Mouse (Mus musculus) stomach, embryonic 14.5 days (tissue): ENCODE measurements around the gene Crtam. TPM values are rescaled to one million over a fixed set of nuclear protein-coding genes. Genes with fewer than 3 reads are reported as not detected.

Experiments
- ATAC-seq: fragments of 200-750 bp; cut with Nextera tagmentation; 2 replicates; pipeline ENCODE4 v1.8.0; 2017; ENCODE audit warnings: low read depth, moderate TSS enrichment; ENCODE audit not compliant: insufficient number of reproducible peaks, insufficient read depth, low FRiP score
- H3K27ac ChIP-seq: fragments of 300-500 bp; sonication (generic); 2 replicates; pipeline ENCODE4 v1.5.1; 2014; ENCODE audit warnings: mild to moderate bottlenecking, low read length, moderate library complexity, mixed read lengths
- H3K27me3 ChIP-seq: fragments of 300-500 bp; sonication (generic); 2 replicates; pipeline ENCODE4 v1.6.1; 2014; ENCODE audit warnings: low read length, control low read depth, mixed read lengths; ENCODE audit not compliant: control insufficient read depth, insufficient read depth
- H3K36me3 ChIP-seq: fragments of 300-500 bp; sonication (generic); 2 replicates; pipeline ENCODE4 v1.6.1; 2014; ENCODE audit warnings: mild to moderate bottlenecking, control low read depth, low read length, moderate library complexity, mixed read lengths; ENCODE audit not compliant: control insufficient read depth, insufficient read depth
- H3K4me1 ChIP-seq: fragments of 300-500 bp; sonication (generic); 2 replicates; pipeline ENCODE4 v1.6.1; 2014; ENCODE audit warnings: low read length, control low read depth, mixed read lengths; ENCODE audit not compliant: control insufficient read depth, insufficient read depth
- H3K4me2 ChIP-seq: fragments of 300-500 bp; sonication (generic); replicated peaks from 2 replicates; pipeline ENCODE4 v1.6.1; 2014; ENCODE audit warnings: low read depth, low read length, control low read depth
- H3K4me3 ChIP-seq: fragments of 300-500 bp; sonication (generic); 2 replicates; pipeline ENCODE4 v1.5.1; 2014; ENCODE audit warnings: low read depth, low read length, control low read depth
- H3K9ac ChIP-seq: fragments of 300-500 bp; sonication (generic); replicated peaks from 2 replicates; pipeline ENCODE4 v1.6.1; 2014; ENCODE audit warnings: low read depth, mild to moderate bottlenecking, control low read depth, low read length, moderate library complexity, mixed read lengths
- H3K9me3 ChIP-seq: fragments of 300-500 bp; sonication (generic); 2 replicates; pipeline ENCODE4 v1.6.1; 2016; ENCODE audit warnings: low read depth, low read length, control low read depth; ENCODE audit not compliant: control insufficient read depth
- whole genome bisulfite sequencing: fragments of 180-500 bp; shearing (Covaris S2); extraction: QIAGEN DNeasy Blood & Tissue Kit; methylation state at CpG from one replicate; pipeline ENCODE4 v1.1.7; 2014; 5-methylcytosine and 5-hydroxymethylcytosine counted together
- polyA plus RNA-seq: library from polyadenylated mRNA; unstranded; fragments of >200 nt; fragmentation: Nextera tagmentation; extraction: Ambion mirVana; gene quantifications from 2 replicates; pipeline ENCODE4 v1.2.1, GENCODE M21; 2014

The Crtam gene
- polyA plus RNA-seq, 1 experiment from 2014 or later: not detected

DNA sequence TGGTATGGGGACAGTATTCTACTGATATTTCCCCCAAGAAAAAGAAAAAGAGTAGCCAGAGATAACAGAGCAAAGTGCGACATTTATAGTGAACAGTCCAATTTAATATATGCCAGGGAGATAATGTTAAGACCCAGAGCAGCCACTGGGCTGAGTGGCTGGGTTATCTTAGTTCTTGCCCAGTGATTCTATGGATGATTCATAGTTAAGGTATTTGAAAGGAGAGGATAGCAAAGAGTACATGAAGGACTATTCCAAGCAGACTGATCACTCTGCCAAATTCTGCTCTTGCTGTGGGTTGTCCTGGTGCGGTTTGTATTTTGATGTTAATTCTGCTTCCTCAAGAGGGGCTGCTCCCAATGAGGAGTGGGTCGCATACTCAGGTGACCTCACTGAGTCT, 17.3 kb upstream of the Crtam start:
- 77% methylated on average over 3 of the region's 3 CpGs for WGBS
- no peaks in the 10 kb centered on the region for H3K27me3 ChIP-seq
- no peak overlapping the region for H3K27ac ChIP-seq
- no peak for ATAC-seq
- no peak overlapping the region for H3K4me2 ChIP-seq
- H3K4me3 ChIP-seq: no peak overlapping the region
- no peaks in the 10 kb centered on the region for H3K9me3 ChIP-seq
- no peaks in the 10 kb centered on the region for H3K36me3 ChIP-seq
- H3K4me1 ChIP-seq: no peaks in the 10 kb centered on the region
- no peak overlapping the region for H3K9ac ChIP-seq

DNA sequence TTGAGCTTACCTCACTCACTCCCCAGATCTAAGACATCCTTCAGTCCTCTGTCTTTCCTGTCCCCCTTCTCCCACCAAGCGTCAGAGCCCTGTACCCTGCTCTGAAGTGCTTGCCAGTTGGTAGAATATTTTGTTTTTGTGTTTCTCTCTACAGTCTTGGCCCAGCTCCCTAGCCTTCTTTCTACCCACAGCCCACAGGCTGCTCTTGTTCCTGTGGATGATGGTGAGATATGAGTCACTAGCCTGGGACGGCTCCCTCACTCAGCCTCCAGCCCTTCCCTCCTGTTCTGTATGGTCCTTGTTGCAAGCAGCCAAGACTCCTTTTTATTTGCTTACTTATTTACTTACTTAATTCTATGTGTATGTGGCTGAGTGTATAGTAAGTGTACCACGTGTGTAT, 16.1 kb upstream of the Crtam start:
- Histone ChIP-seq H3K36me3 (no peaks in the 10 kb centered on the region), H3K4me2 (no peak overlapping the region), H3K4me3 (no peak overlapping the region), H3K27me3 (no peaks in the 10 kb centered on the region), H3K9me3 (no peaks in the 10 kb centered on the region), H3K9ac (no peak overlapping the region), H3K27ac (no peak overlapping the region), H3K4me1 (no peaks in the 10 kb centered on the region)
- no peak for ATAC-seq
- 84% methylated on average over 3 of the region's 3 CpGs for WGBS

- H3K27me3 ChIP-seq: no peaks in the 10 kb centered on the region
- no peak overlapping the region for H3K4me3 ChIP-seq
- H3K36me3 ChIP-seq: 0 out of 2 replicates have a peak, but pooled peaks cover 2% of the 10 kb centered on the region
- H3K9me3 ChIP-seq: no peaks in the 10 kb centered on the region
- H3K9ac ChIP-seq: no peak overlapping the region
- WGBS: 62% methylated on average over 4 of the region's 4 CpGs
- H3K4me2 ChIP-seq: no peak overlapping the region
- no peaks in the 10 kb centered on the region for H3K4me1 ChIP-seq
- no peak overlapping the region for H3K27ac ChIP-seq
- no peak for ATAC-seq
Observed at GRCm38 (mm10) chr9:41014512-41014911, 10.1 kb upstream of the Crtam start.

GRCm38 (mm10) chr9:41012456-41012855, 8.0 kb upstream of the Crtam start:
- no peaks in the 10 kb centered on the region for H3K4me1 ChIP-seq
- no peaks in the 10 kb centered on the region for H3K27me3 ChIP-seq
- H3K27ac ChIP-seq: no peak overlapping the region
- no peak overlapping the region for H3K4me2 ChIP-seq
- ATAC-seq: no peak
- 0 out of 2 replicates have a peak, but pooled peaks cover 2% of the 10 kb centered on the region for H3K36me3 ChIP-seq
- no peak overlapping the region for H3K9ac ChIP-seq
- H3K9me3 ChIP-seq: no peaks in the 10 kb centered on the region
- no peak overlapping the region for H3K4me3 ChIP-seq
- WGBS: 88% methylated on average over 5 of the region's 5 CpGs

DNA sequence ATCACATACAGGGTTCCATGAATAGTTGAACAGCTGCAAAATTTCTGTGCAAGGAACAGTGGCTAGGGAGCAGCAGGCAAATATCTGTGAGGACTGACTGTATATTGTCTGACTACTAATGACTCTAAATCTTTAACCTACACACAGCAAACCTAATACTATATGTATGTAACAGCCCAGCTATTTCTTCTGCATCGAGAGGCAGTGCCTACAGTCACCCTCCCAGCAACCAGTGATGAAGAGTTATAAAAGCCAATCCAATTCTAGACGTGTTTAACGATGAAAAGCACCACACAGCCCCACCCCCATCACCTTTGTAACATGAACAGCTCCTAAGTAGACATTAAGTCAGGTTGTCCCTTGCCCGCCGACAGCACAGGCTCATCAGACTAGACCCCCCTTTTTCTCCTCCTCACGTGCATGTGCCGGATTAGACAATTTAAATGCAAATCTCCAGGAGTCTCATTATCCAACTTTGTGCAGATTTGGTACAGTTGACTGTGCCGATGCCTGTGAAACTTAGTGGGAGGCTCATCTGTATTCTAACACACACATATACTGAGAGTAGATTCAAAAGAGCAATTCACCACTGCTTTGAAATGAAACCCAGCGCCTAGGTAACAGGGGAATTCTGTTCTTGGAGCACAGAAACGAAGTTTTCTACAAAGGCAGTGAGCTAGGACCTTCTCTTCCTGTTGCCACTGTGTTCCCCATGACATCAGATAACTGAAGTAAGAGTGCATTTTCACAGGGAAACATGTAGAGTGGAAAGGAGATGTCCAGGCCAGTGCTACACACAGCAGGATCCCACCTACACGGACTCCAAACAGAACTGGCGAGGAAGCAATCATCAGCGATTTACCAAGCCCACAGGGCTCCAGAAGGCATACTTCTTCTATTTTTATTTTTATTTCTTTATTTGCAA, 7.3 kb upstream of the Crtam start:
- H3K9me3 ChIP-seq: no peaks in the 10 kb centered on the region
- 71% methylated on average over 13 of the region's 13 CpGs for WGBS
- H3K4me1 ChIP-seq: no peaks in the 10 kb centered on the region
- H3K9ac ChIP-seq: no peak overlapping the region
- 0 out of 2 replicates have a peak, but pooled peaks cover 2% of the 10 kb centered on the region for H3K36me3 ChIP-seq
- ATAC-seq: no peak
- no peak overlapping the region for H3K4me2 ChIP-seq
- H3K4me3 ChIP-seq: no peak overlapping the region
- no peaks in the 10 kb centered on the region for H3K27me3 ChIP-seq
- no peak overlapping the region for H3K27ac ChIP-seq

- ATAC-seq: no peak
- H3K9ac ChIP-seq: no peak overlapping the region
- no peaks in the 10 kb centered on the region for H3K9me3 ChIP-seq
- no peaks in the 10 kb centered on the region for H3K4me1 ChIP-seq
- WGBS: 22% methylated on average over 1 of the region's 1 CpGs
- H3K27me3 ChIP-seq: no peaks in the 10 kb centered on the region
- H3K27ac ChIP-seq: no peak overlapping the region
- no peaks in the 10 kb centered on the region for H3K36me3 ChIP-seq
- H3K4me2 ChIP-seq: no peak overlapping the region
- no peak overlapping the region for H3K4me3 ChIP-seq
Observed at GRCm38 (mm10) chr9:41007785-41008184, 3.4 kb upstream of the Crtam start.

GRCm38 (mm10) chr9:40997116-40997779, 7.2 kb downstream of the Crtam start:
- H3K27me3 ChIP-seq: no peaks in the 10 kb centered on the region
- no peak overlapping the region for H3K4me3 ChIP-seq
- H3K9ac ChIP-seq: no peak overlapping the region
- no peaks in the 10 kb centered on the region for H3K9me3 ChIP-seq
- WGBS: 76% methylated on average over 7 of the region's 7 CpGs
- H3K4me2 ChIP-seq: no peak overlapping the region
- no peak for ATAC-seq
- no peaks in the 10 kb centered on the region for H3K36me3 ChIP-seq
- no peak overlapping the region for H3K27ac ChIP-seq
- no peaks in the 10 kb centered on the region for H3K4me1 ChIP-seq

- H3K4me1 ChIP-seq: no peaks in the 10 kb centered on the region
- WGBS: 64% methylated on average over 5 of the region's 5 CpGs
- H3K4me3 ChIP-seq: no peak overlapping the region
- H3K36me3 ChIP-seq: no peaks in the 10 kb centered on the region
- no peak for ATAC-seq
- no peaks in the 10 kb centered on the region for H3K27me3 ChIP-seq
- no peak overlapping the region for H3K4me2 ChIP-seq
- no peak overlapping the region for H3K27ac ChIP-seq
- no peak overlapping the region for H3K9ac ChIP-seq
- no peaks in the 10 kb centered on the region for H3K9me3 ChIP-seq
Observed at GRCm38 (mm10) chr9:40994075-40994474, 10.4 kb downstream of the Crtam start.
